Mouse (Mus musculus) CH12.LX (cell line): Measurements from ENCODE around the gene Iqsec3.

Experiments used
- POLR2A ChIP-seq: IDR thresholded peaks from 2 replicates; pipeline ENCODE4 v1.6.1; 2011; ENCODE audit warnings: low read depth, mild to moderate bottlenecking, improper control_type of control experiment, low read length
- UBTF ChIP-seq: IDR thresholded peaks from 2 replicates; pipeline ENCODE4 v1.6.1; 2012; ENCODE audit warnings: low read depth, mild to moderate bottlenecking, inconsistent platforms, low read length, improper control_type of control experiment, moderate library complexity
- USF1 ChIP-seq: IDR thresholded peaks from 2 replicates; pipeline ENCODE4 v1.6.1; 2014; ENCODE audit warnings: low read depth, mild to moderate bottlenecking, inconsistent platforms, low read length, improper control_type of control experiment

DNA sequence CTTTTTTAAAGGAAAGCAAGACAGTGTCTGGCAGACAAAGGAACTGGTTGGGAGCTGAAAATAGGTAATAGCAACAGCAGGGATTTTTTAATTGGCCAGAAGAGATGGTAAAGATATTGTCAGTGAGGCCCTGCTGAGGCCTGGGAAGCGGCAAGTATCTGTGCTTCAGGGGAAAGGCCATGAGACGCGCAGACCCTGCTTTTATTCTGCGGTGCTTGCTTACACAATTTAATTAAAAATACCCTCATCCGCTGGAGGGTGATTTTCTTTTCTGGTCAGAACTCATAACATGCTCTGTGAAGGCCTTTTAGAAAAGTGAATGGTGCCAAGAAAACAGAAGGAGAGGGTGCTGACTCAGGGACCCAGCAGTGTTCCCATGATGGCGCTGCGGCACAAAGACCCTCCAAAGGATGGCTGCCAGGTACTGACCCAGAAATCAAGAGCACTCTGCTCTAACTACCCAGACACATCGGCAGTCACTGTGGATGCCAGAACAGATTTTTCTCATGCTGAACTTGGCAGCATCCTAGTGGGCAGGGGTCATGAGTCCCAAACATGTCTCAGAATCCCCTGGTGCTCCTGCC is 70.7 kb downstream of the Iqsec3 start:
- TF ChIP-seq USF1 (no peak), UBTF (no peak), POLR2A (no peak)
